Mouse (Mus musculus): ENCODE measurements around the gene Tyms. TPM values are rescaled to one million over a fixed set of nuclear protein-coding genes. Genes with fewer than 3 reads are reported as not detected.

Tyms gene
- polyA plus RNA-seq, 1 experiment from 2014 or later, result 305 TPM

- no peak within 1 kb of the TSS for H3K4me3 ChIP-seq (replicated peaks)
- H3K9ac ChIP-seq, result no peak within 1 kb of the TSS
- ATAC-seq (replicated peaks; ENCODE audit: low FRiP score), result peak; percentile 67
- 64% methylated on average over 16 of the region's 16 CpGs for WGBS
- no peaks in the 10 kb centered on the region for H3K4me1 ChIP-seq
- no peaks in the 10 kb centered on the region for H3K9me3 ChIP-seq (replicated peaks)
- H3K4me2 ChIP-seq, result no peak within 1 kb of the TSS
- no peaks in the 10 kb centered on the region for H3K27me3 ChIP-seq
- no peak within 1 kb of the TSS for H3K27ac ChIP-seq
- H3K36me3 ChIP-seq, result no peaks in the 10 kb centered on the region
These were observed 60.5 kb downstream of the Tyms start, which contains the start of gene Il6 for GRCm38 (mm10) chr5:30012726-30013503. TSS of gene Il6 (plus strand) at chr5:30013114.

Other genes with a start within 250 kb of the Tyms start
- gene Il6, start 60.5 kb downstream of the Tyms start, polyA plus RNA-seq (2015; fragmentation: Nextera tagmentation; extraction: Ambion mirVana), result 0.12 and 0.23 TPM in 2 replicates
- gene Garem2, start 31.5 kb upstream of the Tyms start, polyA plus RNA-seq (2015; fragmentation: Nextera tagmentation; extraction: Ambion mirVana), result 0.55 and 0.62 TPM in 2 replicates
- not detected in 2 replicates for gene 3110082J24Rik, start 32.5 kb upstream of the Tyms start, polyA plus RNA-seq (2015; fragmentation: Nextera tagmentation; extraction: Ambion mirVana)
- 149 and 156 TPM in 2 replicates for gene Hadha, start 81.5 kb upstream of the Tyms start, polyA plus RNA-seq (2015; fragmentation: Nextera tagmentation; extraction: Ambion mirVana)
- gene Hadhb, start 81.6 kb upstream of the Tyms start, polyA plus RNA-seq (2015; fragmentation: Nextera tagmentation; extraction: Ambion mirVana), result 157 TPM in 2 replicates
- gene Adgrf3, start 132.1 kb upstream of the Tyms start, polyA plus RNA-seq (2015; fragmentation: Nextera tagmentation; extraction: Ambion mirVana), result 0.17 and 0.26 TPM in 2 replicates
- gene Selenoi, start 159.0 kb upstream of the Tyms start, polyA plus RNA-seq (2015; fragmentation: Nextera tagmentation; extraction: Ambion mirVana), result 14.0 and 14.3 TPM in 2 replicates
- 0.30 and 0.84 TPM in 2 replicates for gene Drc1, start 207.8 kb upstream of the Tyms start, polyA plus RNA-seq (2015; fragmentation: Nextera tagmentation; extraction: Ambion mirVana)